21 mouse cellular contexts compared by ENCODE assay signal in genomic region chrX:56752144-56752543, GRCm38 (mm10). TPM values are rescaled to one million over a fixed set of nuclear protein-coding genes. Genes with fewer than 3 reads are reported as not detected.
DNase-seq lines count a peak whose midpoint lies in the region; ATAC-seq and TF ChIP-seq lines count a peak whose summit lies in the region.
"Had no signal": no experiment of that assay in that cellular context is flagged by ENCODE, and none has a peak within 500 bp of the region (broad histone marks: within the 10 kb centered on the region; RNA-seq: fewer than 3 reads in every experiment).

No protein-coding gene starts in this region.

- ATAC-seq in lung, postnatal 0 days = peak; percentile 30; the same call in 1 of the 2 replicates
- ATAC-seq: forebrain, embryonic 15.5 days; hindbrain, postnatal 0 days; midbrain, embryonic 16.5 days had no signal

- H3K4me3 ChIP-seq in heart, embryonic 10.5 days = no peak overlapping the region
- no peak overlapping the region for H3K4me3 ChIP-seq in lung, postnatal 0 days (ENCODE audit: low read depth, low read length)
- no peak overlapping the region for H3K4me3 ChIP-seq in myocyte
- H3K4me3 ChIP-seq: forebrain, embryonic 15.5 days; kidney, embryonic 15.5 days; liver, embryonic 13.5 days; midbrain, embryonic 10.5 days; neural tube, embryonic 15.5 days had no signal

- H3K27ac ChIP-seq in heart, embryonic 10.5 days = no peak overlapping the region
- no peak overlapping the region for H3K27ac ChIP-seq in lung, postnatal 0 days (ENCODE audit: low read length)
- H3K27ac ChIP-seq: forebrain, embryonic 15.5 days; hindbrain, postnatal 0 days; kidney, embryonic 15.5 days; liver, embryonic 13.5 days; midbrain, embryonic 10.5 days; neural tube, embryonic 15.5 days had no signal

- H3K9ac ChIP-seq in lung, postnatal 0 days (replicated peaks; ENCODE audit: low read depth) = no peak overlapping the region
- H3K9ac ChIP-seq: forebrain, embryonic 15.5 days; kidney, embryonic 15.5 days; liver, embryonic 13.5 days; neural tube, embryonic 15.5 days had no signal

- H3K4me1 ChIP-seq in heart, embryonic 10.5 days = no peaks in the 10 kb centered on the region
- H3K4me1 ChIP-seq in lung, postnatal 0 days (ENCODE audit: insufficient read depth, low read depth, low read length) = no peaks in the 10 kb centered on the region
- H3K4me1 ChIP-seq: forebrain, embryonic 15.5 days; kidney, embryonic 15.5 days; midbrain, embryonic 10.5 days; neural tube, embryonic 15.5 days had no signal

- H3K79me2 ChIP-seq in myocyte (ENCODE audit: control insufficient read depth, insufficient read depth) = no peaks in the 10 kb centered on the region

- H3K27me3 ChIP-seq in heart, embryonic 10.5 days (ENCODE audit: insufficient read depth, poor library complexity, severe bottlenecking) = no peaks in the 10 kb centered on the region
- no peaks in the 10 kb centered on the region for H3K27me3 ChIP-seq in lung, postnatal 0 days (replicated peaks; ENCODE audit: insufficient read depth, low read length)
- no peaks in the 10 kb centered on the region for H3K27me3 ChIP-seq in myocyte (ENCODE audit: control insufficient read depth, insufficient read depth, insufficient read length)
- H3K27me3 ChIP-seq: forebrain, embryonic 15.5 days; kidney, embryonic 15.5 days; liver, embryonic 13.5 days; neural tube, embryonic 15.5 days had no signal

- TF ChIP-seq EP300 in lung, postnatal 0 days (IDR thresholded peaks at IDR 0.05) = no peak

- H3K36me3 ChIP-seq in heart, embryonic 10.5 days = no peaks in the 10 kb centered on the region
- no peaks in the 10 kb centered on the region for H3K36me3 ChIP-seq in lung, postnatal 0 days (ENCODE audit: insufficient read depth, low read length)
- no peaks in the 10 kb centered on the region for H3K36me3 ChIP-seq in myocyte (ENCODE audit: control insufficient read depth, insufficient read depth)
- H3K36me3 ChIP-seq: forebrain, embryonic 15.5 days; kidney, embryonic 15.5 days; liver, embryonic 13.5 days; neural tube, embryonic 15.5 days had no signal

- intact Hi-C loops in heart, postnatal 25 days (cut with DNase I) = no loop called here

- no peaks in the 10 kb centered on the region for H3K9me3 ChIP-seq in heart, embryonic 10.5 days
- no peaks in the 10 kb centered on the region for H3K9me3 ChIP-seq in lung, postnatal 0 days (ENCODE audit: low read length)
- H3K9me3 ChIP-seq: forebrain, embryonic 15.5 days; kidney, embryonic 15.5 days; liver, embryonic 13.5 days; midbrain, embryonic 10.5 days; neural tube, embryonic 15.5 days had no signal

- TF ChIP-seq CTCF in lung, postnatal 0 days (IDR thresholded peaks at IDR 0.05) = no peak

- H3ac ChIP-seq in myocyte (ENCODE audit: control insufficient read depth, insufficient read length) = no peak overlapping the region

- peak; percentile 11 for DNase-seq in heart, postnatal 25 days (ENCODE audit: low spot score)
- no peak for DNase-seq in heart, embryonic 10.5 days (ENCODE audit: low spot score)
- peak; percentile 47 for DNase-seq in lung, postnatal 0 days (ENCODE audit: low spot score)
- no peak for DNase-seq in lung, postnatal 14 days
- DNase-seq in ZHBTc4 (ENCODE audit: low read depth, low spot score) = peak; percentile 10
- DNase-seq in ovary, postnatal 36 days (ENCODE audit: low spot score) = no peak
- DNase-seq: adrenal gland, postnatal 14 days; cerebellum, adult 9-10 months; gastrocnemius, postnatal 25 days; kidney, adult 11 months; kidney, postnatal 36 days; layer of hippocampus, postnatal 36 days; liver, embryonic 13.5 days had no signal

- H3K4me2 ChIP-seq in lung, postnatal 0 days (replicated peaks; ENCODE audit: low read depth, low read length) = no peak overlapping the region
- H3K4me2 ChIP-seq in myocyte (ENCODE audit: low read depth) = no peak overlapping the region
- H3K4me2 ChIP-seq: forebrain, embryonic 15.5 days; kidney, embryonic 15.5 days; liver, embryonic 13.5 days; neural tube, embryonic 15.5 days had no signal

- TF ChIP-seq POLR2A in myocyte (IDR thresholded peaks at IDR 0.05; ENCODE audit: insufficient read length, low read depth) = no peak

- WGBS in heart, embryonic 10.5 days = 79% methylated on average over 6 of the region's 6 CpGs
- 53% methylated on average over 6 of the region's 6 CpGs for WGBS in lung, postnatal 0 days

TF ChIP-seq in myocyte, 11 proteins besides CTCF, POLR2A, EP300 and RAD21:
- TF ChIP-seq USF1 (IDR thresholded peaks at IDR 0.05; ENCODE audit: low read depth) (no peak), MAX (IDR thresholded peaks at IDR 0.05; ENCODE audit: low read depth) (no peak), CEBPB (IDR thresholded peaks at IDR 0.05; ENCODE audit: insufficient read depth, poor library complexity, severe bottlenecking) (no peak), TCF3 (IDR thresholded peaks at IDR 0.05; ENCODE audit: insufficient read length, low read depth) (peak; percentile 12), TCF12 (IDR thresholded peaks at IDR 0.05; ENCODE audit: insufficient read depth, poor library complexity, severe bottlenecking) (no peak), MYOG (IDR thresholded peaks at IDR 0.05; ENCODE audit: control insufficient read depth in 1 of 3, insufficient read depth in 1 of 3, insufficient read length in 2 of 3, low read depth in 2 of 3) (peak in 1 of 3 experiments; percentile 39), REST (IDR thresholded peaks at IDR 0.05; ENCODE audit: insufficient read depth, insufficient read length) (no peak), MYOD1 (IDR thresholded peaks at IDR 0.05; ENCODE audit: control insufficient read depth in 1 of 3, insufficient read length in 2 of 3, low read depth in 2 of 3) (peak in 2 of 3 experiments; percentile 25 to 51)
TF ChIP-seq in myocyte: peak in this region for 3.

RNA-seq across cellular contexts. Expression of gene Fhl1, which starts 20.6 kb away (rescaled TPM):
- total RNA-seq in heart, postnatal 25 days (2021) = 100 to 1,000 TPM; 114 to 123 TPM
- 107 and 130 TPM in 2 replicates for polyA plus RNA-seq in heart, embryonic 10.5 days (2016; fragmentation: Nextera tagmentation; extraction: Ambion mirVana)
- polyA plus RNA-seq in lung, postnatal 0 days (2015; fragmentation: Nextera tagmentation; extraction: Ambion mirVana) = 982 and 1,058 TPM in 2 replicates
- polyA plus RNA-seq in myocyte (2012; fragmentation: generic; extraction: Trizol) = 74.2 TPM
- total RNA-seq: MEL had no signal

Comparison
In these comparisons a context has a peak if more than half of its experiments do, and no peak if none do; other contexts are left out.
1. DNase-seq: peak in heart, postnatal 25 days (single experiment), lung, postnatal 0 days (single experiment) and ZHBTc4 (single experiment); none in heart, embryonic 10.5 days (single experiment), lung, postnatal 14 days (single experiment) and ovary, postnatal 36 days (single experiment).